Mouse (Mus musculus) kidney, adult 11 months (tissue): Measurements from ENCODE around the gene Dnaic2.

ENCODE experiments used
- DNase-seq: peaks from one replicate; pipeline ENCODE4 v3.0.0; 2022

Dnaic2 gene

GRCm38 (mm10) chr11:114798624-114799023 is 71.4 kb downstream of the Dnaic2 start, which contains the start of gene Gpr142:
Gene Gpr142 (plus strand): TSS chr11:114798924.
- no peak for DNase-seq

DNA sequence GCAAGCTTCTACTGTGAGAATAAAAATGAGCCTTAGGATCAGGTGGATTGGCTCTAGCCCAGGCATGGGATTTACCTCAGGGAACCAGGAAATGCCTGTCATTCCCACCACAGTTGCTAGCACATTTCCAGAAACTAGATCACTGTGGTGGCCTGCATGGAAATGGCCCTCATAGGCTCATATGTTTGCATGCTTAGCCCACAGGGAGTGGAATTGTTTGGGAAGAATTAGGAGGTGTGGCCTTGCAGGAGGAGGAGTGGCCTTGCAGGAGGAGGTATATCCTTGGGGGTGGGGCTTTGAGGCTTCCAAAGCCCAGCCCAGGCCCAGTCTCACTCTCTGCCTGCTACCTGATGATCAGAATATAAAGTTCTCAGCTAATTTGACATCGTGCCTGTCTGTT is 74.7 kb downstream of the Dnaic2 start:
- DNase-seq: no peak

DNA sequence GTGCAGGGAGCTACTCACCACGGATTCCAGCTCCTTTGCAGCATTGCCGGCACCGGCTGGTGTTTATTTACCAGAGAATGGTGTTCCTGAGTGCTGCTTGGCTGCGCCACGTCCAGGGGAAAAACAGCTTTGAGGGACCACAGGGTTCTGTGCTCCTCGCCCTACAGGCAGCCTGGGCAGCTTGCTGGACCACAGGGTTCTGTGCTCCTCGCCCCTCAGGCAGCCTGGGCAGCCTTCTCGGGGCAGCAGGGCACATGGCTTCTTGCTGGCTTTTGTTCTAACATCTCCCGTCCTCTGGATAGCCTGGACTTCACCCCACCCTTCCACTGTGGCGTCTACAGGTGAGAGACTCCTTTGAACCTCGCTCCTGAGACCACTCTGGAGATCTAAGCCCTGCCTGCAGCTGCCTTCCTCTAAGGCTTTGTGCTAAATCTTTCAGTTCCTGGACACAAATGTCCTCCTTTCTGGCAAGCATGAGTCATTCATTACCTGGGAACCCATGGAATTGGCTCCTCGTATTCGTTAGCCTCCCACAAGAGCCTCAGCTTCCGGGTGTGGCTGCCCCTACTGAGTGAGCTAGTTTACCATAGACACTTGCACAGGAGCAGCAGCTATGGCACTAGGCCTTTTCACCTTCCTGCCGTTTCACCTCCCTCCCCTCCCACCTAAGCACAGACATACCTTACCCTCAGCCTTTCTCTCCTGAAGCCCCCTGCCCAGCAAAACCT is 75.5 kb downstream of the Dnaic2 start:
- no peak for DNase-seq

DNA sequence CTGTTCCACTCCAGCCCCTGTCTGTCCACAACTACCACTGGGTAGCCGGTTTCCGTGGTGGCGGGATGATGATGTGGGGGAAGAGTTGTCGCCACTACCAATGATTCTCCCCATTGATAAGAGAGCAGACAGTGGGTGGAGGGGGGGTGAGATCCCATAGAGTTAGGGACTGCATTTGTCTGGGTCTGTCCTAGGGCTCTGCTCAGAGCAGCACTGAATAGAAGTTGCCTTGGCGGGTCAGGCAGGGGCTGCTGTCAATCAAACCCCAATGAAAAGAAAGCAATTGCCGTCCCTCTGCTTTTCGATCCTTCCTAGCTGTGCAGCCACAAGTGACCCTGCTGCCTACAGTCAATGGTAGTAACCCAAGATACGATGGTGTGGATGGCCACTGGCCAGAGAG is 76.8 kb downstream of the Dnaic2 start:
- no peak for DNase-seq

DNA sequence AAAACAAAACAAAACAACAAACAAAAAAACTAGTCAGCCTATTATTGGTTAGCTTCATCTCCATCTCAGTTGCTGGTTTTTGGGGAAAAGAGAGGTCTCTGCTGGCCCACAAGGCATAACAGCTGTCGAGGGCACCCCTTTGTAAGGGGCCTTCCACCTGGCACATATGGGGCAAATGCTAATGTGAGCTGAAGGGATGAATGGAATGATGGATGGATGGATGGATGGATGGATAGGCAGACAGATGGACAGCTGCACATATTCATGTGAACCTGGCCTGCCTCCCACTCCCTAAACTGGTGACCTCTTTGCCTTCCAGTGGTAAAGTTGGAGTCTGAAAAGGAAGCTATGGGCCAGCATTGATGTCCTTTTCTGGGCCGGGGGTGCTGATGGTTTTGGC is 79.8 kb downstream of the Dnaic2 start:
- no peak for DNase-seq
